Mouse (Mus musculus) embryo, embryonic 10 days (tissue): Measurements from ENCODE around the gene 2310039H08Rik.

ENCODE experiments used
- DNase-seq: peaks from one replicate; pipeline ENCODE4 v3.0.0-alpha.2; 2015; ENCODE audit warnings: low spot score

The 2310039H08Rik gene

GRCm38 (mm10) chr17:46810672-46811071 lies 38.2 kb downstream of the 2310039H08Rik start:
- DNase-seq = no peak

- no peak for DNase-seq
Observed at GRCm38 (mm10) chr17:46812442-46812841, 40.0 kb downstream of the 2310039H08Rik start.

GRCm38 (mm10) chr17:46813637-46814036 lies 41.2 kb downstream of the 2310039H08Rik start:
- DNase-seq = no peak

DNA sequence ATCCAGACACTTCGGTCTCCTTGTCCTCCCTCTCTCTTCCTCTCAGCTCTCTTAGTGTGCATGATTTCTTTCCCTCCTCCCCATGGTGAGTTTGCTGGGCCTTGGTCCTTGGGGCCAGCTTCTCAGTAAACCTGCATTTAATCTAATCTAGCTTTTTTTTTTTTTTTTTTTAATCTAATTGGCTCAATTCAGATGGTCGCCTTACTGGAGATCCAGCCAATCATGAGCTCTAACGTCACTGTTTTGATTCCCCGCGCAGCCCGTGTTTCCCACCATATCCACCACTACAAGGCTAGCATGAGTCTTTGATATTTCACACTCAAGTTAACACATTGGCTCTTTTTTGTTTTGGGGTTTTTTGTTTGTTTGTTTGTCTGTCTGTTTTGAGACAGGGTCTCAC lies 42.1 kb downstream of the 2310039H08Rik start:
- no peak for DNase-seq

- no peak for DNase-seq
Observed at GRCm38 (mm10) chr17:46816306-46816705, 43.9 kb downstream of the 2310039H08Rik start.

DNA sequence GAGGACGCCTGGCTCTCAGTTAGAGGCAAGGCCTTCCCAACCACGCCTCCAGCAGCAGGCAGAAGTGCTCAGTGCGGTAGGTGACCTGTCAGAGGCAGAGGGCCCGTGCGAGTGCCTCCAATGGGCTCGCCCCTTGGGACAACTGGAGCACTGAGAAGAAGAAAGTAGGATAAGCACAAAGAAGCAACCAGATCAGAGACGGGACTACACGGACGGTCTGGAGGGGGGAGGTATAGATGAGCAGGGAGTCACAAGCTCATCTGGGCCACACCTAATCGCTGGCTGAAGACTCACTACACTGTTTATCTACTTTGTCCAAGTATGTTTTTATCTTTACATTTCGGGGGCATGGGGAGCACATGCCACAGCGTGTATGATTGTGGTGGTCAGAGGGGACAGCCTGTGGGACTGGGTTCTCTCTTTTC lies 45.3 kb downstream of the 2310039H08Rik start:
- no peak for DNase-seq

- DNase-seq = no peak
Observed at GRCm38 (mm10) chr17:46820628-46821027, 48.2 kb downstream of the 2310039H08Rik start.
